Mouse (Mus musculus) olfactory bulb, adult 2 months (tissue): ENCODE results near the gene Nav3.

Source experiments
- CTCF ChIP-seq: fragments of 200-500 bp; IDR thresholded peaks from 2 replicates; pipeline ENCODE4 v1.5.1; 2012; ENCODE audit warnings: low read depth, mild to moderate bottlenecking, low read length, moderate library complexity; ENCODE audit not compliant: insufficient read depth
- POLR2A ChIP-seq: fragments of 200-500 bp; IDR thresholded peaks from 2 replicates; pipeline ENCODE4 v1.6.1; 2012; ENCODE audit warnings: mild to moderate bottlenecking, low read depth, low read length, moderate library complexity; ENCODE audit not compliant: insufficient read depth

DNA sequence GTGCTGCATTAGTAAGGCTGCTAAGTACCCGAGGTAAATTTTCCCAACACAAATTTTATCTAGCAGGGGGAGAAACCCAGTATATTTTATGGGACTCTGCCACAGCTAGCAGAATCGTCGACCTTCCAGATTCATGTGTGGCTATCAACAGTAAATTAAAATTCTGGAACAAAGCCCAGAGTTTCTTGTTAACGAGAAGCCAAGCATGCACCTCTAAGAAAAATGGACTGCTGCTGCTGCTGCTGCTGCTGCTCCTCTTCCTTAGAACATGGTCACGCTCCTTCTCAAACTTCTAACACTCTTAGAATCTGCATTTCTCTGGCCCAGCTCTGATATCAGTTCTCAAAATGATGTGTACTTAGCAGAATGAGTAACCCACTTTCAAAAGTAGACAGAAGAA lies 126.4 kb downstream of the Nav3 start:
- TF ChIP-seq CTCF (no peak), POLR2A (no peak)
